Mouse (Mus musculus) E14TG2a.4 (cell line): Measurements from ENCODE around the gene B830017H08Rik.

Source experiments
- H3K27me3 ChIP-seq: 2 replicates; pipeline ENCODE4 v1.6.1; 2014; ENCODE audit warnings: low read length, control low read depth; ENCODE audit not compliant: insufficient read depth
- H3K36me3 ChIP-seq: 2 replicates; pipeline ENCODE4 v1.6.1; 2014; ENCODE audit warnings: low read length, control low read depth; ENCODE audit not compliant: insufficient read depth
- H3K4me1 ChIP-seq: replicated peaks from 2 replicates; pipeline ENCODE4 v1.6.1; 2014; ENCODE audit warnings: low read depth, low read length, control low read depth
- H3K4me3 ChIP-seq: replicated peaks from 2 replicates; pipeline ENCODE4 v1.5.1; 2014; ENCODE audit warnings: mild to moderate bottlenecking, low read length
- H3K9me3 ChIP-seq: 2 replicates; pipeline ENCODE4 v1.6.1; 2014; ENCODE audit warnings: low read length, control low read depth
- CTCF ChIP-seq: conservative IDR thresholded peaks from 2 replicates; pipeline ENCODE4 v1.5.1; 2014; ENCODE audit warnings: low read length
- NANOG ChIP-seq: IDR thresholded peaks from 2 replicates; pipeline ENCODE4 v1.6.1; 2014; ENCODE audit warnings: borderline replicate concordance, low read length, mixed read lengths
- POU5F1 ChIP-seq: IDR thresholded peaks from 2 replicates; pipeline ENCODE4 v1.6.1; 2014; ENCODE audit warnings: low read length, borderline replicate concordance

Gene B830017H08Rik

GRCm38 (mm10) chr16:17882196-17882595 is 49.3 kb downstream of the B830017H08Rik start:
- H3K27me3 ChIP-seq, result no peaks in the 10 kb centered on the region
- no peak for TF ChIP-seq CTCF
- TF ChIP-seq POU5F1, result no peak
- TF ChIP-seq NANOG, result no peak
- peaks cover 64% of the 10 kb centered on the region for H3K36me3 ChIP-seq
- no peak overlapping the region for H3K4me3 ChIP-seq
- peaks cover 45% of the 10 kb centered on the region for H3K4me1 ChIP-seq
- H3K9me3 ChIP-seq, result no peaks in the 10 kb centered on the region

DNA sequence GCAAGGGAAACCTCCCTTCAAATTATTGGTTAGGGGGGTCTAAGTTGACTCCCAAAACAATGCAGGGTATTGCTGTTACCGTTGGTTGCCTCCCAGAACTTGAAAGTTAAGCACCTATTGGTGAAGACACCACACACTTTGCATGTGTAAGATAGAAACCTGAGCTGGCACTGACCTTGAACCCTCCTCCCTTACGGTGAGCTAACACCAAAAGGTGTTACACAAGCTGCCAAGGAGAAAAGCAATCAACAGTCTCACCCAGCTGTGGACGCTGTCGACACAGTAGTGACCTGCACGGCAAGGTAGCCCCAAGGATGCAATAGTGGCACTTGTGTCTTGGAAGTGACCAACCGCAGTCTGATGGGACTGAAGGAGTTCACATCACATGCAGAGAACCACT is 51.2 kb downstream of the B830017H08Rik start:
- Histone ChIP-seq H3K9me3 (no peaks in the 10 kb centered on the region), H3K27me3 (no peaks in the 10 kb centered on the region), H3K36me3 (peaks cover 55% of the 10 kb centered on the region), H3K4me1 (peaks cover 45% of the 10 kb centered on the region), H3K4me3 (0 out of 2 replicates have a peak overlapping the region, but pooled peaks have one; percentile 5)
- no peak for TF ChIP-seq POU5F1
- TF ChIP-seq NANOG, result no peak
